Mouse (Mus musculus) leukemia stem cell, adult 10-12 weeks (primary cell): Measurements from ENCODE around the gene Cds1. TPM values are rescaled to one million over a fixed set of nuclear protein-coding genes. Genes with fewer than 3 reads are reported as not detected.

ENCODE experiments used
- polyA plus RNA-seq: library from polyadenylated mRNA; stranded (reverse); fragments of >175 nt; gene quantifications from 2 replicates; pipeline ENCODE4 v1.2.3, GENCODE M21; 2012; ENCODE audit warnings: low replicate concordance

Gene Cds1
- 0.25 and 0.43 TPM in 2 replicates for polyA plus RNA-seq

GRCm38 (mm10) chr5:101764554-101765347 is at the start of gene Cds1:
Gene Cds1, plus strand, starts transcription at chr5:101765130.

Other genes starting within 250 kb of the Cds1 start
- gene Nkx6-1, start 100.1 kb upstream of the Cds1 start, polyA plus RNA-seq, result not detected in 2 replicates